Mouse (Mus musculus) small intestine, adult 2 months (tissue): ENCODE results near the gene Tuba8. TPM values are rescaled to one million over a fixed set of nuclear protein-coding genes. Genes with fewer than 3 reads are reported as not detected.

Experiments used
- H3K27ac ChIP-seq: fragments of 200-500 bp; 2 replicates; pipeline ENCODE4 v1.5.1; 2012; ENCODE audit warnings: low read depth, low read length, control low read depth, inconsistent platforms; ENCODE audit not compliant: insufficient read depth
- H3K27me3 ChIP-seq: fragments of 200-500 bp; 2 replicates; pipeline ENCODE4 v1.6.1; 2012; ENCODE audit warnings: mild to moderate bottlenecking, moderate library complexity, low read length, inconsistent platforms; ENCODE audit not compliant: control insufficient read depth, insufficient read depth
- H3K36me3 ChIP-seq: fragments of 200-500 bp; 2 replicates; pipeline ENCODE4 v1.6.1; 2012; ENCODE audit warnings: mild to moderate bottlenecking, low read length, control low read depth, inconsistent platforms; ENCODE audit not compliant: control insufficient read depth, insufficient read depth
- H3K4me1 ChIP-seq: fragments of 200-500 bp; 2 replicates; pipeline ENCODE4 v1.6.1; 2012; ENCODE audit warnings: low read length, inconsistent platforms, mixed read lengths; ENCODE audit not compliant: control insufficient read depth, insufficient read depth, insufficient read length
- H3K4me3 ChIP-seq: fragments of 200-500 bp; 2 replicates; pipeline ENCODE4 v1.5.1; 2012; ENCODE audit warnings: low read depth, mild to moderate bottlenecking, control low read depth, inconsistent platforms, low read length, moderate library complexity
- CTCF ChIP-seq: fragments of 200-500 bp; IDR thresholded peaks from 2 replicates; pipeline ENCODE4 v1.5.1; 2012; ENCODE audit warnings: low read depth, mild to moderate bottlenecking, control low read depth, inconsistent platforms, low read length, moderate library complexity, mixed read lengths; ENCODE audit not compliant: insufficient replicate concordance, insufficient read length; ENCODE audit errors: extremely low read depth
- POLR2A ChIP-seq: fragments of 200-500 bp; IDR thresholded peaks from 2 replicates; pipeline ENCODE4 v1.6.1; 2012; ENCODE audit warnings: low read depth, mild to moderate bottlenecking, control low read depth, inconsistent platforms, low read length, moderate library complexity
- WGBS: fragments of 180-500 bp; shearing (Covaris S2); methylation state at CpG from one replicate; pipeline ENCODE4 v1.1.7; 2018; 5-methylcytosine and 5-hydroxymethylcytosine counted together
- polyA plus RNA-seq: library from polyadenylated mRNA; depleted of rRNA; stranded (reverse); fragments of >200 nt; gene quantifications from 2 replicates; pipeline ENCODE4 v1.2.3, GENCODE M21; 2012

Tuba8 gene
- polyA plus RNA-seq, 1 experiment, result 0.25 TPM

- TF ChIP-seq POLR2A (no peak), CTCF (no peak)
- H3K4me1 ChIP-seq, result peaks cover 15% of the 10 kb centered on the region
- H3K4me3 ChIP-seq, result no peak overlapping the region
- 77% methylated on average over 5 of the region's 5 CpGs for WGBS
- no peak overlapping the region for H3K27ac ChIP-seq
- H3K36me3 ChIP-seq, result no peaks in the 10 kb centered on the region
- peaks cover 18% of the 10 kb centered on the region for H3K27me3 ChIP-seq
Observed at GRCm38 (mm10) chr6:121214221-121214620, 3.7 kb downstream of the Tuba8 start.

- WGBS, result 68% methylated on average over 8 of the region's 8 CpGs
- Histone ChIP-seq H3K4me1 (peaks cover 15% of the 10 kb centered on the region), H3K4me3 (no peak overlapping the region), H3K36me3 (no peaks in the 10 kb centered on the region), H3K27me3 (peaks cover 18% of the 10 kb centered on the region), H3K27ac (no peak overlapping the region)
- no peak for TF ChIP-seq CTCF
- no peak for TF ChIP-seq POLR2A
Observed at GRCm38 (mm10) chr6:121214667-121215330, 4.3 kb downstream of the Tuba8 start.

GRCm38 (mm10) chr6:121215336-121215735, 4.8 kb downstream of the Tuba8 start:
- 48% methylated on average over 5 of the region's 5 CpGs for WGBS

GRCm38 (mm10) chr6:121215896-121216295, 5.4 kb downstream of the Tuba8 start:
- TF ChIP-seq CTCF, result no peak
- no peak for TF ChIP-seq POLR2A
- Histone ChIP-seq H3K27me3 (peaks cover 11% of the 10 kb centered on the region), H3K4me3 (no peak overlapping the region), H3K4me1 (peaks cover 11% of the 10 kb centered on the region), H3K27ac (no peak overlapping the region), H3K36me3 (no peaks in the 10 kb centered on the region)
- 68% methylated on average over 6 of the region's 6 CpGs for WGBS

More at GRCm38 (mm10) chr6:121215336-121215735, 4.8 kb downstream of the Tuba8 start:
- peaks cover 16% of the 10 kb centered on the region for H3K27me3 ChIP-seq
- peaks cover 15% of the 10 kb centered on the region for H3K4me1 ChIP-seq
- TF ChIP-seq CTCF (no peak), POLR2A (no peak)
- H3K27ac ChIP-seq, result no peak overlapping the region
- no peak overlapping the region for H3K4me3 ChIP-seq
- H3K36me3 ChIP-seq, result no peaks in the 10 kb centered on the region

GRCm38 (mm10) chr6:121216589-121217255, 6.2 kb downstream of the Tuba8 start:
- no peak overlapping the region for H3K27ac ChIP-seq
- no peak for TF ChIP-seq POLR2A
- TF ChIP-seq CTCF, result no peak
- WGBS, result 61% methylated on average over 5 of the region's 5 CpGs
- H3K4me1 ChIP-seq, result peaks cover 9% of the 10 kb centered on the region; the same call in 1 of the 2 replicates
- no peak overlapping the region for H3K4me3 ChIP-seq
- peaks cover 3% of the 10 kb centered on the region; the same call in 1 of the 2 replicates for H3K27me3 ChIP-seq
- no peaks in the 10 kb centered on the region for H3K36me3 ChIP-seq

GRCm38 (mm10) chr6:121218002-121218401, 7.5 kb downstream of the Tuba8 start:
- 69% methylated on average over 7 of the region's 7 CpGs for WGBS
- Histone ChIP-seq H3K4me1 (peaks cover 9% of the 10 kb centered on the region; the same call in 1 of the 2 replicates), H3K27ac (no peak overlapping the region)

GRCm38 (mm10) chr6:121219406-121219805, 8.9 kb downstream of the Tuba8 start:
- H3K36me3 ChIP-seq, result no peaks in the 10 kb centered on the region
- no peak overlapping the region for H3K27ac ChIP-seq
- H3K4me3 ChIP-seq, result no peak overlapping the region
- WGBS, result 76% methylated on average over 4 of the region's 4 CpGs
- peaks cover 9% of the 10 kb centered on the region; the same call in 1 of the 2 replicates for H3K4me1 ChIP-seq
- no peaks in the 10 kb centered on the region for H3K27me3 ChIP-seq
- TF ChIP-seq CTCF (no peak), POLR2A (no peak)

More at GRCm38 (mm10) chr6:121218002-121218401, 7.5 kb downstream of the Tuba8 start:
- Histone ChIP-seq H3K27me3 (no peaks in the 10 kb centered on the region), H3K36me3 (no peaks in the 10 kb centered on the region), H3K4me3 (no peak overlapping the region)
- TF ChIP-seq CTCF, result no peak
- no peak for TF ChIP-seq POLR2A
